Mouse (Mus musculus) intestine, postnatal 0 days (tissue): ENCODE results near the gene Sdhb. TPM values are rescaled to one million over a fixed set of nuclear protein-coding genes. Genes with fewer than 3 reads are reported as not detected.
A peak's percentile ranks its signal among the peaks of the same experiment; 100 is the strongest.

ENCODE experiments used
- ATAC-seq: fragments of 200-750 bp; cut with Nextera tagmentation; 2 replicates; pipeline ENCODE4 v1.8.0; 2017; ENCODE audit warnings: mild to moderate bottlenecking, moderate TSS enrichment, moderate library complexity
- H3K27ac ChIP-seq: fragments of 300-500 bp; sonication (generic); 2 replicates; pipeline ENCODE4 v1.5.1; 2014; ENCODE audit warnings: mild to moderate bottlenecking, low read depth, low read length, moderate library complexity
- H3K27me3 ChIP-seq: fragments of 300-500 bp; sonication (generic); replicated peaks from 2 replicates; pipeline ENCODE4 v1.6.1; 2014; ENCODE audit warnings: low read length, mixed read lengths; ENCODE audit not compliant: control insufficient read depth, insufficient read depth
- H3K36me3 ChIP-seq: fragments of 300-500 bp; sonication (generic); 2 replicates; pipeline ENCODE4 v1.6.1; 2014; ENCODE audit warnings: mild to moderate bottlenecking, moderate library complexity; ENCODE audit not compliant: control insufficient read depth, insufficient read depth
- H3K4me1 ChIP-seq: fragments of 300-500 bp; sonication (generic); replicated peaks from 2 replicates; pipeline ENCODE4 v1.6.1; 2014; ENCODE audit warnings: antibody characterized with exemption, low read length, mixed read lengths; ENCODE audit not compliant: control insufficient read depth, insufficient read depth
- H3K4me2 ChIP-seq: fragments of 300-500 bp; sonication (generic); replicated peaks from 2 replicates; pipeline ENCODE4 v1.6.1; 2014; ENCODE audit warnings: low read depth, mild to moderate bottlenecking, moderate library complexity
- H3K4me3 ChIP-seq: fragments of 300-500 bp; sonication (generic); 2 replicates; pipeline ENCODE4 v1.5.1; 2014; ENCODE audit warnings: low read depth, low read length
- H3K9ac ChIP-seq: fragments of 300-500 bp; sonication (generic); 2 replicates; pipeline ENCODE4 v1.6.1; 2014; ENCODE audit warnings: mild to moderate bottlenecking, low read depth, low read length
- H3K9me3 ChIP-seq: fragments of 300-500 bp; sonication (generic); 2 replicates; pipeline ENCODE4 v1.6.1; 2016; ENCODE audit warnings: mixed run types; ENCODE audit not compliant: control insufficient read depth
- CTCF ChIP-seq: sonication (generic); IDR thresholded peaks from 2 replicates; pipeline ENCODE4 v1.5.1; 2016; ENCODE audit warnings: low read depth, mild to moderate bottlenecking, control low read depth, antibody characterized with exemption, moderate library complexity
- WGBS: fragments of 180-500 bp; shearing (Covaris S2); extraction: QIAGEN DNeasy Blood & Tissue Kit; methylation state at CpG from one replicate; pipeline ENCODE4 v1.1.7; 2014; 5-methylcytosine and 5-hydroxymethylcytosine counted together
- polyA plus RNA-seq: library from polyadenylated mRNA; unstranded; fragments of >200 nt; fragmentation: Nextera tagmentation; extraction: Ambion mirVana; gene quantifications from 2 replicates; pipeline ENCODE4 v1.2.1, GENCODE M21; 2015

Sdhb gene
- polyA plus RNA-seq, 1 experiment from 2014 or later = 627 TPM

DNA sequence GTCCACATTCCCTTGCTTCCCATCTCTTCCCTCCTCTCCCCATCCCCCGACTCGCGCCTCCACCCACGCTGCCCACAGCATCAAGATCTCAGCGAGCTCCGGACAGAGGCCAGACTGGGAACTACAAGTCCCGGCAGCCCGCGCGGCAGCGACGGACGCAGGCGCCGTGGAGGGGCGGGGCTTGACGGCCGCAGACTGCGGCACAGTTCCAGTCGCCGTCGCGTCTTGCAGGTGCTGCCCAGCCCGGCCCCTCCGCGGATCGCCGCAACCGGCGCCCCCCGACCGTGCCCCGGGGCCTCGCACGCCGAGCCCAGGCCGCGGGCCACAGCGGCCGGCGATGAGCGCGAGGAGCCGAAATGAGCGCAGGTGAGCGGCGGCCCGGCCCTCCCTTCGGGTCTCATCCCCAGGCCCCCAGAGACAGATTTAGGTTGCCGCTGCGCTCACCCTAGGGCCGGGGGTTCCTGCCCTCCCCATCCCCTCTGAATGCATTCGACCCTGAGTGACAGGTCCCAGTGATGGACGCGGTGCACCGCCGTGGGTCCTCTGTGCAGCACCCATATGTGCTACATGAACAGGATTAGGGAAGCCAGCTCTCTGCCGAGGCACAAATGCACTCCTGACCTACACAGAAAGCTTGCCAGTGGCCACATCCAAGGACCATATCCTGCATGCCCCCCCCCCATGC is 25.9 kb downstream of the Sdhb start, which contains the start of gene Atp13a2:
Gene Atp13a2 (plus strand): TSS at position 163 of the 685 bp plus-strand sequence.
- H3K4me1 ChIP-seq = peaks cover 4% of the 10 kb centered on the region; the same call in 1 of the 2 replicates
- peaks cover 7% of the 10 kb centered on the region; the same call in 1 of the 2 replicates for H3K36me3 ChIP-seq
- TF ChIP-seq CTCF = peak; percentile 1; the same call in 1 of the 2 replicates
- H3K27me3 ChIP-seq = no peaks in the 10 kb centered on the region
- H3K9me3 ChIP-seq = no peaks in the 10 kb centered on the region
- H3K9ac ChIP-seq = peak within 1 kb of the TSS; percentile 85
- peak within 1 kb of the TSS; percentile 41; the same call in 1 of the 2 replicates for H3K27ac ChIP-seq
- peak within 1 kb of the TSS; percentile 95 for H3K4me2 ChIP-seq
- 1% methylated on average over 58 of the region's 58 CpGs for WGBS
- peak within 1 kb of the TSS; percentile 86 for H3K4me3 ChIP-seq
- peak; percentile 66 for ATAC-seq

DNA sequence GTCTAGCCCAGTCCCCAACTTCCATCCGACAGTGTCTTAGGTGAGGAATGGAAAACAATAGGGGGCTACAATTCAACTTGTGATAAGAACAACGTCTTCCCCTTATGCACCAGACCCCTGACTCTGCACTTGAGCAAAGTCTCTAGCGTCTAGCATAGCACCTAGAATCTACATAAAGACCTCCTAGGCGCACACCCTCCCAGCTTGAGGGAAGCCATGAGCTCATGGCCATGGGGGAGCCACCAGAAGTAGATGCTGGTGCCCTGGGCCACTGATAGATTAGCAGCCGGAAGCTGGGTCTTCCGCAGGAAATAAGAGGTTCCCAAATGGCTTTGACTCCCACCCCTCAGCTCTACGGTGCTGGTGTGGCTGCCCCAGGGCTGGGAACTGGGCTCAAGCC is 26.5 kb downstream of the Sdhb start:
- no peak for TF ChIP-seq CTCF
- Histone ChIP-seq H3K27me3 (no peaks in the 10 kb centered on the region), H3K4me2 (peak overlapping the region; percentile 95), H3K36me3 (peaks cover 9% of the 10 kb centered on the region; the same call in 1 of the 2 replicates), H3K9me3 (no peaks in the 10 kb centered on the region), H3K4me1 (peaks cover 4% of the 10 kb centered on the region; the same call in 1 of the 2 replicates), H3K4me3 (peak overlapping the region; percentile 86), H3K9ac (peak overlapping the region; percentile 85), H3K27ac (no peak overlapping the region)
- WGBS = 31% methylated on average over 7 of the region's 7 CpGs
- ATAC-seq = no peak

- TF ChIP-seq CTCF = no peak
- H3K4me3 ChIP-seq = no peak overlapping the region
- H3K36me3 ChIP-seq = peaks cover 12% of the 10 kb centered on the region; the same call in 1 of the 2 replicates
- no peak overlapping the region for H3K9ac ChIP-seq
- WGBS = 69% methylated on average over 7 of the region's 7 CpGs
- no peaks in the 10 kb centered on the region for H3K27me3 ChIP-seq
- peaks cover 4% of the 10 kb centered on the region; the same call in 1 of the 2 replicates for H3K4me1 ChIP-seq
- no peak overlapping the region for H3K27ac ChIP-seq
- H3K4me2 ChIP-seq = no peak overlapping the region
- ATAC-seq = no peak; the same call in 1 of the 2 replicates
- H3K9me3 ChIP-seq = no peaks in the 10 kb centered on the region
These were observed 27.8 kb downstream of the Sdhb start for GRCm38 (mm10) chr4:140988706-140989290.

GRCm38 (mm10) chr4:140989447-140989846 is 28.4 kb downstream of the Sdhb start:
- H3K27ac ChIP-seq = no peak overlapping the region
- ATAC-seq = no peak
- no peak for TF ChIP-seq CTCF
- peaks cover 4% of the 10 kb centered on the region; the same call in 1 of the 2 replicates for H3K4me1 ChIP-seq
- no peaks in the 10 kb centered on the region for H3K27me3 ChIP-seq
- 84% methylated on average over 14 of the region's 14 CpGs for WGBS
- H3K9ac ChIP-seq = no peak overlapping the region
- H3K36me3 ChIP-seq = peaks cover 19% of the 10 kb centered on the region; the same call in 1 of the 2 replicates
- no peaks in the 10 kb centered on the region for H3K9me3 ChIP-seq
- H3K4me3 ChIP-seq = no peak overlapping the region
- H3K4me2 ChIP-seq = no peak overlapping the region

DNA sequence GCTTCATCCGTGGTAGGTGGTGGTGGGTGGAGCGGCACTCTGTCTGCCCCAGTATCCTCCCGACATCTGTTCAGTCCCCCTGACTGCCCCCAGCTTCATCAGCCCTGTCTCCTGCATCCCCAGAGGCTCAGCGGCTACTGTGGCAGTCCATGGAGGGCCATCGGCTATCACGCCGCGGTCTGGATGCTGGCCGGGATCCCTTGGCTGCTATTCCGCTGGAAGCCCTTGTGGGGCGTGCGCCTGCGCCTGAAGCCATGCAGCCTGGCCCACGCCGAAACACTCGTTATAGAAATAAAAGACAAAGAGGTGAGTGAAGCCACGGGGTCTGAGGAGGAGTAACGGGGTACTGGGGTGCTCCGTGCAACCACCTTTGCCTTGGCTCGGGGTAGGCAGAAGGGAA is 31.2 kb downstream of the Sdhb start:
- Histone ChIP-seq H3K4me3 (no peak overlapping the region), H3K4me1 (peaks cover 4% of the 10 kb centered on the region; the same call in 1 of the 2 replicates), H3K27ac (no peak overlapping the region), H3K36me3 (peaks cover 46% of the 10 kb centered on the region), H3K27me3 (no peaks in the 10 kb centered on the region), H3K4me2 (no peak overlapping the region), H3K9ac (no peak overlapping the region), H3K9me3 (no peaks in the 10 kb centered on the region)
- ATAC-seq = no peak
- TF ChIP-seq CTCF = no peak
- 93% methylated on average over 20 of the region's 20 CpGs for WGBS

GRCm38 (mm10) chr4:140993846-140994245 is 32.8 kb downstream of the Sdhb start:
- H3K4me1 ChIP-seq = no peaks in the 10 kb centered on the region
- 92% methylated on average over 8 of the region's 8 CpGs for WGBS
- ATAC-seq = no peak
- no peak overlapping the region for H3K4me3 ChIP-seq
- peaks cover 55% of the 10 kb centered on the region for H3K36me3 ChIP-seq
- TF ChIP-seq CTCF = no peak
- no peaks in the 10 kb centered on the region for H3K9me3 ChIP-seq
- no peak overlapping the region for H3K4me2 ChIP-seq
- H3K27me3 ChIP-seq = no peaks in the 10 kb centered on the region
- H3K9ac ChIP-seq = no peak overlapping the region
- no peak overlapping the region for H3K27ac ChIP-seq
